Mouse (Mus musculus): ENCODE results near the gene Aqp12. TPM values are rescaled to one million over a fixed set of nuclear protein-coding genes. Genes with fewer than 3 reads are reported as not detected.
A peak's percentile ranks its signal among the peaks of the same experiment; 100 is the strongest.

The Aqp12 gene
- total and polyA plus RNA-seq, 2 experiments from 2014 or later, result not detected

DNA sequence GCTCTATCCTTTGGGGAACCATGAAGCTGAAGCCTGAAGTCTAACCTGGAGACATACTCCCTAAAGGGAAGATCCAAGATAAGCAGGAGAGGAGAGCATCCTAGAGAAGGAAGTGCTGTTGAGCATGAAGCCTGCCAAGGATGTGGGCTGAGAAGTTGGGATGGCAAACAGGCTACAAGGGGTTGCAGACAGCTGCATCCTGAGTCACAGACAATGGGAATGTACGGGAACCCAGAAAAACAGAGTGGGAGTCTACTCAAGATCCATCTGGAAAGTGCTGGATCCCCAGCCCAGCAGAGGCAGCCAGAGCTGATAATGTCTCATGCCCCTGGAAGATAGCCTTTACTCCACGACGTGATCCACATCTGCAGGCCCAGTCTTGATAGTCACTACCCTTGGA is 25.1 kb downstream of the Aqp12 start:
- H3K9ac ChIP-seq (replicated peaks; ENCODE audit: low read depth, low read length), result no peak overlapping the region
- no peak overlapping the region for H3K4me2 ChIP-seq (ENCODE audit: low read depth, low read length)
- no peak for TF ChIP-seq EP300 (IDR thresholded peaks at IDR 0.05; ENCODE audit: low read depth)
- no peak for TF ChIP-seq CTCF (IDR thresholded peaks at IDR 0.05; ENCODE audit: low read depth)
- WGBS, result 73% methylated on average over 3 of the region's 3 CpGs
- H3K27ac ChIP-seq (ENCODE audit: low read depth), result no peak overlapping the region
- H3K36me3 ChIP-seq (replicated peaks; ENCODE audit: control insufficient read depth, insufficient read depth, low read length), result no peaks in the 10 kb centered on the region
- ATAC-seq (ENCODE audit: insufficient read depth, low read depth), result no peak
- H3K4me1 ChIP-seq (ENCODE audit: control insufficient read depth, insufficient read depth), result peaks cover 22% of the 10 kb centered on the region
- H3K27me3 ChIP-seq (ENCODE audit: control insufficient read depth, insufficient read depth, low read length), result no peaks in the 10 kb centered on the region
- H3K9me3 ChIP-seq (replicated peaks; ENCODE audit: control insufficient read depth, low read length), result no peaks in the 10 kb centered on the region
- no peak for DNase-seq (ENCODE audit: low spot score)
- no peak overlapping the region for H3K4me3 ChIP-seq (ENCODE audit: low read depth, low read length)

DNA sequence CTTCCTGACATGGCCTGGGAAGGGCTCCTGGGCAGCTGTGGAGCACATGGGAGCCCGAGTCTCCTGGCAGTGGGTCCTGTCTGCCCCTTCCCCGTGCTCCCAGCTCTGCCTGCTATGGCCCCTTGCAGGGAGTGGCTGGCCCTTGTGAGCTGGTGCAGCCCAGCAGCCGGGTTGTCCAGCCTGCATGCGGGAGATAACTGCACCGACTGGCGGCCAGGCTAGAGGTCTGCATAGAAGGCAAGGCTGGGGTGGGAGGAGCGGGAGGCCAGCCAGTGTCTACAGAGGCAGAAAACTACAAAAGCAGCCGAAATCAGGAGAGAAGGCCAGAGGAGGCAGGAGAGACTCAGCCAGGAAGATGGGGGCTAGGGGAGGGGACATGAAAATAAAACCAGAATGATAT is 27.9 kb downstream of the Aqp12 start:
- H3K9me3 ChIP-seq (replicated peaks; ENCODE audit: control insufficient read depth, low read length), result no peaks in the 10 kb centered on the region
- TF ChIP-seq CTCF (IDR thresholded peaks at IDR 0.05; ENCODE audit: low read depth) (peak; percentile 41), EP300 (IDR thresholded peaks at IDR 0.05; ENCODE audit: low read depth) (no peak)
- DNase-seq (ENCODE audit: low spot score) (no peak), ATAC-seq (ENCODE audit: insufficient read depth, low read depth) (0 out of 2 replicates have a peak, but pooled peaks have one; percentile 28)
- no peak overlapping the region for H3K9ac ChIP-seq (replicated peaks; ENCODE audit: low read depth, low read length)
- H3K4me1 ChIP-seq (ENCODE audit: control insufficient read depth, insufficient read depth), result peaks cover 22% of the 10 kb centered on the region
- no peak overlapping the region for H3K4me3 ChIP-seq (ENCODE audit: low read depth, low read length)
- no peaks in the 10 kb centered on the region for H3K36me3 ChIP-seq (replicated peaks; ENCODE audit: control insufficient read depth, insufficient read depth, low read length)
- 27% methylated on average over 8 of the region's 8 CpGs for WGBS
- no peaks in the 10 kb centered on the region for H3K27me3 ChIP-seq (ENCODE audit: control insufficient read depth, insufficient read depth, low read length)
- no peak overlapping the region for H3K4me2 ChIP-seq (ENCODE audit: low read depth, low read length)
- H3K27ac ChIP-seq (ENCODE audit: low read depth), result no peak overlapping the region

- no peak overlapping the region for H3K4me2 ChIP-seq (ENCODE audit: low read depth, low read length)
- no peaks in the 10 kb centered on the region for H3K9me3 ChIP-seq (replicated peaks; ENCODE audit: control insufficient read depth, low read length)
- H3K36me3 ChIP-seq (replicated peaks; ENCODE audit: control insufficient read depth, insufficient read depth, low read length), result no peaks in the 10 kb centered on the region
- peaks cover 22% of the 10 kb centered on the region for H3K4me1 ChIP-seq (ENCODE audit: control insufficient read depth, insufficient read depth)
- ATAC-seq (ENCODE audit: insufficient read depth, low read depth) (peak; percentile 31; the same call in 1 of the 2 replicates), DNase-seq (ENCODE audit: low spot score) (peak; percentile 15)
- no peak for TF ChIP-seq EP300 (IDR thresholded peaks at IDR 0.05; ENCODE audit: low read depth)
- TF ChIP-seq CTCF (IDR thresholded peaks at IDR 0.05; ENCODE audit: low read depth), result no peak
- no peak overlapping the region for H3K4me3 ChIP-seq (ENCODE audit: low read depth, low read length)
- H3K27me3 ChIP-seq (ENCODE audit: control insufficient read depth, insufficient read depth, low read length), result no peaks in the 10 kb centered on the region
- WGBS, result 38% methylated on average over 4 of the region's 4 CpGs
- H3K9ac ChIP-seq (replicated peaks; ENCODE audit: low read depth, low read length), result no peak overlapping the region
- 0 out of 2 replicates have a peak overlapping the region, but pooled peaks have one; percentile 20 for H3K27ac ChIP-seq (ENCODE audit: low read depth)
These were observed 29.8 kb downstream of the Aqp12 start for GRCm38 (mm10) chr1:93035981-93036380.

GRCm38 (mm10) chr1:93046153-93046789 is 40.1 kb downstream of the Aqp12 start:
- no peak for TF ChIP-seq EP300 (IDR thresholded peaks at IDR 0.05; ENCODE audit: low read depth)
- no peak for TF ChIP-seq CTCF (IDR thresholded peaks at IDR 0.05; ENCODE audit: low read depth)
- no peaks in the 10 kb centered on the region for H3K9me3 ChIP-seq (replicated peaks; ENCODE audit: control insufficient read depth, low read length)
- DNase-seq (ENCODE audit: low spot score), result no peak
- H3K27me3 ChIP-seq (ENCODE audit: control insufficient read depth, insufficient read depth, low read length), result no peaks in the 10 kb centered on the region; the same call in 1 of the 2 replicates
- H3K4me2 ChIP-seq (ENCODE audit: low read depth, low read length), result no peak overlapping the region
- no peak overlapping the region for H3K4me3 ChIP-seq (ENCODE audit: low read depth, low read length)
- H3K9ac ChIP-seq (replicated peaks; ENCODE audit: low read depth, low read length), result no peak overlapping the region
- WGBS, result 81% methylated on average over 10 of the region's 10 CpGs
- H3K4me1 ChIP-seq (ENCODE audit: control insufficient read depth, insufficient read depth), result no peaks in the 10 kb centered on the region
- no peak overlapping the region for H3K27ac ChIP-seq (ENCODE audit: low read depth)
- ATAC-seq (ENCODE audit: insufficient read depth, low read depth), result no peak
- no peaks in the 10 kb centered on the region for H3K36me3 ChIP-seq (replicated peaks; ENCODE audit: control insufficient read depth, insufficient read depth, low read length)

- Histone ChIP-seq H3K4me2 (ENCODE audit: low read depth, low read length) (no peak overlapping the region), H3K9me3 (replicated peaks; ENCODE audit: control insufficient read depth, low read length) (no peaks in the 10 kb centered on the region), H3K27ac (ENCODE audit: low read depth) (no peak overlapping the region), H3K4me1 (ENCODE audit: control insufficient read depth, insufficient read depth) (no peaks in the 10 kb centered on the region), H3K36me3 (replicated peaks; ENCODE audit: control insufficient read depth, insufficient read depth, low read length) (no peaks in the 10 kb centered on the region), H3K9ac (replicated peaks; ENCODE audit: low read depth, low read length) (no peak overlapping the region), H3K27me3 (ENCODE audit: control insufficient read depth, insufficient read depth, low read length) (no peaks in the 10 kb centered on the region; the same call in 1 of the 2 replicates), H3K4me3 (ENCODE audit: low read depth, low read length) (no peak overlapping the region)
- TF ChIP-seq EP300 (IDR thresholded peaks at IDR 0.05; ENCODE audit: low read depth) (no peak), CTCF (IDR thresholded peaks at IDR 0.05; ENCODE audit: low read depth) (no peak)
- 89% methylated on average over 3 of the region's 3 CpGs for WGBS
- no peak for ATAC-seq (ENCODE audit: insufficient read depth, low read depth)
- no peak for DNase-seq (ENCODE audit: low spot score)
These were observed 43.9 kb downstream of the Aqp12 start for GRCm38 (mm10) chr1:93050071-93050470.

Data from heart, postnatal 0 days (tissue).